In genomic region chr7:131966023-131966915, GRCm38 (mm10) we compare ENCODE assay signal across 9 mouse cellular contexts. TPM values are rescaled to one million over a fixed set of nuclear protein-coding genes. Genes with fewer than 3 reads are reported as not detected.
DNase-seq lines count a peak whose midpoint lies in the region; ATAC-seq and TF ChIP-seq lines count a peak whose summit lies in the region.
"Had no signal": no experiment of that assay in that cellular context is flagged by ENCODE, and none has a peak within 500 bp of the region (broad histone marks: within the 10 kb centered on the region; RNA-seq: fewer than 3 reads in every experiment).

Gene Gpr26 (plus strand): TSS chr7:131966460.

- H3K9ac ChIP-seq in hindbrain, embryonic 11.5 days (ENCODE audit: low read depth, low read length): peak within 1 kb of the TSS; percentile 37; the same call in 1 of the 2 replicates
- no peak within 1 kb of the TSS for H3K9ac ChIP-seq in limb, embryonic 11.5 days (ENCODE audit: low read length)
- no peak within 1 kb of the TSS for H3K9ac ChIP-seq in stomach, embryonic 15.5 days

- no peak for TF ChIP-seq CTCF in testis, adult 2 months (IDR thresholded peaks at IDR 0.05; ENCODE audit: control insufficient read depth, insufficient read depth, insufficient replicate concordance, low read depth, low read length)

- no peaks in the 10 kb centered on the region for H3K36me3 ChIP-seq in testis, adult 2 months (ENCODE audit: control insufficient read depth, insufficient read depth, low read length)
- H3K36me3 ChIP-seq in hindbrain, embryonic 11.5 days (ENCODE audit: control insufficient read depth, insufficient read depth, low read length): no peaks in the 10 kb centered on the region
- H3K36me3 ChIP-seq in limb, embryonic 11.5 days (ENCODE audit: control insufficient read depth, insufficient read depth, low read length): no peaks in the 10 kb centered on the region
- no peaks in the 10 kb centered on the region for H3K36me3 ChIP-seq in stomach, embryonic 15.5 days

- no peaks in the 10 kb centered on the region for H3K9me3 ChIP-seq in hindbrain, embryonic 11.5 days (ENCODE audit: control insufficient read depth, low read length)
- no peaks in the 10 kb centered on the region for H3K9me3 ChIP-seq in limb, embryonic 11.5 days (ENCODE audit: control insufficient read depth, low read length)
- H3K9me3 ChIP-seq in stomach, embryonic 15.5 days: no peaks in the 10 kb centered on the region

- H3K4me3 ChIP-seq in testis, adult 2 months (ENCODE audit: control insufficient read depth, low read depth, low read length): peak within 1 kb of the TSS; percentile 1
- H3K4me3 ChIP-seq in hindbrain, embryonic 11.5 days (ENCODE audit: low read depth, low read length): peak within 1 kb of the TSS; percentile 40
- H3K4me3 ChIP-seq in limb, embryonic 11.5 days (ENCODE audit: low read depth, low read length): peak within 1 kb of the TSS; percentile 5; the same call in 1 of the 2 replicates
- H3K4me3 ChIP-seq in stomach, embryonic 15.5 days (replicated peaks): no peak within 1 kb of the TSS
- H3K4me3 ChIP-seq: megakaryocyte, embryonic 14.5 days had no signal

- no peak within 1 kb of the TSS for H3K27ac ChIP-seq in testis, adult 2 months (ENCODE audit: control insufficient read depth, insufficient read depth, low read depth, low read length)
- no peak within 1 kb of the TSS for H3K27ac ChIP-seq in hindbrain, embryonic 11.5 days (ENCODE audit: low read depth, low read length)
- H3K27ac ChIP-seq in limb, embryonic 11.5 days (replicated peaks; ENCODE audit: low read depth, low read length): no peak within 1 kb of the TSS
- H3K27ac ChIP-seq in stomach, embryonic 15.5 days: no peak within 1 kb of the TSS

- peak within 1 kb of the TSS; percentile 74 for H3K4me2 ChIP-seq in hindbrain, embryonic 11.5 days (replicated peaks; ENCODE audit: low read depth, low read length)
- H3K4me2 ChIP-seq in limb, embryonic 11.5 days (ENCODE audit: low read depth, severe bottlenecking): peak within 1 kb of the TSS; percentile 48
- H3K4me2 ChIP-seq in stomach, embryonic 15.5 days: peak within 1 kb of the TSS; percentile 16; the same call in 1 of the 2 replicates

- peaks cover 3% of the 10 kb centered on the region; the same call in 1 of the 2 replicates for H3K4me1 ChIP-seq in testis, adult 2 months (ENCODE audit: control insufficient read depth, insufficient read depth, low read length)
- H3K4me1 ChIP-seq in hindbrain, embryonic 11.5 days (replicated peaks; ENCODE audit: control insufficient read depth, insufficient read depth, low read length): peaks cover 10% of the 10 kb centered on the region; the same call in 1 of the 2 replicates
- H3K4me1 ChIP-seq in limb, embryonic 11.5 days (ENCODE audit: control insufficient read depth, insufficient read depth, low read length): peaks cover 4% of the 10 kb centered on the region; the same call in 1 of the 2 replicates
- H3K4me1 ChIP-seq in stomach, embryonic 15.5 days: no peaks in the 10 kb centered on the region
- H3K4me1 ChIP-seq: megakaryocyte, embryonic 14.5 days had no signal

- ATAC-seq in hindbrain, embryonic 11.5 days (ENCODE audit: low FRiP score): no peak
- 0 out of 2 replicates have a peak, but pooled peaks have one; percentile 26 for ATAC-seq in limb, embryonic 11.5 days (ENCODE audit: insufficient number of reproducible peaks, low FRiP score, low TSS enrichment, low read depth)
- no peak for ATAC-seq in stomach, embryonic 15.5 days (ENCODE audit: insufficient read depth, low FRiP score, low read depth)
- ATAC-seq in granulocyte monocyte progenitor cell, adult 5-6 weeks (replicated peaks; ENCODE audit: poor library complexity, severe bottlenecking): no peak

- no peak for TF ChIP-seq POLR2A in testis, adult 2 months (IDR thresholded peaks at IDR 0.05; ENCODE audit: control insufficient read depth, low read depth, low read length)

- 2% methylated on average over 29 of the region's 32 CpGs for WGBS in hindbrain, embryonic 11.5 days
- 3% methylated on average over 32 of the region's 32 CpGs for WGBS in limb, embryonic 11.5 days
- 3% methylated on average over 26 of the region's 32 CpGs for WGBS in stomach, embryonic 15.5 days

- H3K27me3 ChIP-seq in testis, adult 2 months (ENCODE audit: control insufficient read depth, insufficient read depth, low read length): no peaks in the 10 kb centered on the region
- H3K27me3 ChIP-seq in hindbrain, embryonic 11.5 days (ENCODE audit: control insufficient read depth, insufficient read depth, low read length): peaks cover 34% of the 10 kb centered on the region
- H3K27me3 ChIP-seq in limb, embryonic 11.5 days (ENCODE audit: control insufficient read depth, insufficient read depth, low read length): peaks cover 39% of the 10 kb centered on the region
- H3K27me3 ChIP-seq in stomach, embryonic 15.5 days (replicated peaks): peaks cover 40% of the 10 kb centered on the region

- DNase-seq in testis, postnatal 10 days (ENCODE audit: low spot score): no peak
- DNase-seq in hindbrain, embryonic 11.5 days (ENCODE audit: low spot score): no peak
- DNase-seq in limb, embryonic 11.5 days (ENCODE audit: low spot score): no peak
- DNase-seq in adrenal gland, postnatal 4 days (ENCODE audit: low spot score in 2 of 2): no peak
- no peak for DNase-seq in cerebellum, adult 11 months

RNA-seq across cellular contexts. Expression of gene Gpr26, which starts in this region (rescaled TPM):
- 0.01 TPM in 1 of 2 replicates, not detected in the other for polyA plus RNA-seq in testis, adult 2 months (2012; rRNA removed)
- polyA plus RNA-seq in hindbrain, embryonic 11.5 days (2014; fragmentation: Nextera tagmentation; extraction: Ambion mirVana): 0.10 and 0.14 TPM in 2 replicates
- polyA plus RNA-seq in limb, embryonic 11.5 days (2014; fragmentation: Nextera tagmentation; extraction: Ambion mirVana): not detected in 2 replicates
- polyA plus RNA-seq in stomach, embryonic 15.5 days (2015; fragmentation: Nextera tagmentation; extraction: Ambion mirVana): not detected in 2 replicates
- not detected in 2 replicates for total RNA-seq in granulocyte monocyte progenitor cell, adult 5-6 weeks (2014; fragmentation: Nextera tagmentation)
- not detected in 2 replicates for total RNA-seq in granulocyte monocyte progenitor cell, adult 5-6 weeks (2017)
- total RNA-seq in adrenal gland, postnatal 4 days (2021): under 1 TPM in 1 of 2 experiments, not detected in 1; 0.34 TPM

Comparison
In these comparisons a context has a peak if more than half of its experiments do, and no peak if none do; other contexts are left out.
1. Peak in ATAC-seq, H3K4me3 ChIP-seq and H3K4me2 ChIP-seq in limb, embryonic 11.5 days; RNA of the gene not detected or under 1 TPM.
2. H3K4me2 ChIP-seq: peak in every context shown above with its lines; median percentile 74 in hindbrain, embryonic 11.5 days; 48 in limb, embryonic 11.5 days; 16 in stomach, embryonic 15.5 days.